Mouse (Mus musculus): ENCODE measurements around the gene Krtap27-1. TPM values are rescaled to one million over a fixed set of nuclear protein-coding genes. Genes with fewer than 3 reads are reported as not detected.
A peak's percentile ranks its signal among the peaks of the same experiment; 100 is the strongest.

The Krtap27-1 gene
- not detected in 2 replicates for polyA plus RNA-seq (2016; fragmentation: Nextera tagmentation; extraction: Ambion mirVana)

- Histone ChIP-seq H3K27ac (no peak within 1 kb of the TSS), H3K36me3 (no peaks in the 10 kb centered on the region), H3K9me3 (no peaks in the 10 kb centered on the region), H3K4me1 (replicated peaks) (no peaks in the 10 kb centered on the region), H3K4me3 (no peak within 1 kb of the TSS), H3K27me3 (ENCODE audit: insufficient read depth, poor library complexity, severe bottlenecking) (no peaks in the 10 kb centered on the region)
- WGBS: 94% methylated on average over 4 of the region's 4 CpGs
- no peak for DNase-seq (ENCODE audit: low spot score)
Observed at GRCm38 (mm10) chr16:88671571-88671970, at the start of gene Krtap27-1. TSS of gene Krtap27-1 (minus strand) at chr16:88671671.

DNA sequence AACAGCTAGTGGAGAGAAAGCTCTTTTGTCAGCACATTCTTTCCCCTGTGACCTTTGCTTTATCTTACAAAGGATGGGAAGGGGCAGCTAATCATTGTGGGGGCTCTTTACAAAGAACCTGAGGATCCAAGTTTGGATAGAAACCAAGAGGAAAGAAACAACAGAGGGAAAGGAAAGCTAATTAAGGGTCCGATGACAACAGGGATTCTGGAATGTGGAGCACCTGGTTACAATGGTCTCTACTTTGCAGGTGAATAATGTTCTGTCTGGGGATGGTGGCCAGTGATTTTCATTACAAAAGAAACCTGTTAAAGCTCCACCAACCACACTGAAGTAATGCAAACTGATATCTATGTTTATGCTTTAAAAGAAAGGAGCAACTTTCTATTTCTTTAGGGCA is 48.6 kb upstream of the Krtap27-1 start:
- Histone ChIP-seq H3K27me3 (ENCODE audit: insufficient read depth, poor library complexity, severe bottlenecking) (no peaks in the 10 kb centered on the region), H3K4me1 (replicated peaks) (0 out of 2 replicates have a peak, but pooled peaks cover 5% of the 10 kb centered on the region), H3K4me3 (no peak overlapping the region), H3K27ac (no peak overlapping the region), H3K36me3 (no peaks in the 10 kb centered on the region), H3K9me3 (no peaks in the 10 kb centered on the region)
- DNase-seq (ENCODE audit: low spot score): no peak
- WGBS: 16% methylated on average over 1 of the region's 1 CpGs

GRCm38 (mm10) chr16:88716549-88716948 is 45.1 kb upstream of the Krtap27-1 start:
- no peak for DNase-seq (ENCODE audit: low spot score)
- no peaks in the 10 kb centered on the region for H3K27me3 ChIP-seq (ENCODE audit: insufficient read depth, poor library complexity, severe bottlenecking)
- H3K4me3 ChIP-seq: no peak overlapping the region
- no peak overlapping the region for H3K27ac ChIP-seq
- no peaks in the 10 kb centered on the region for H3K4me1 ChIP-seq (replicated peaks)
- no peaks in the 10 kb centered on the region for H3K9me3 ChIP-seq
- H3K36me3 ChIP-seq: no peaks in the 10 kb centered on the region

DNA sequence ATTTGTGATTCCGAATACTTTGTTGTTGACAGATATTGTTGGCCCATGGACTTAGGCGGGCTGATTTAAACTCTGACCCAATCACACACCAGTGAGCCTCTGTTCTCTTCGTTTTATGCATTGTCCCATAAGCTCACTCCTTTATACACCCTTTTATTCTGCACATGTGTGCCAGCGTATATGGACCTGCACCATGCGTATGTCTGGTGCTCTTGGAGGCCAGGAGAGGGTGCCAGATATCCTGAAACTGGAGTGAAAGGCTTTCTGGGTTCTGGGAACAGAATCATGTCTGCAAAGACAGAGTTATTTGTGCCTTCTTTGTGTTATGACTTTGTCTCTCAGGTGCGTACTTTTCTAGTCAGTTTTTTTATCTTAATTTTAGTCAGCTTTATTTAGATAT is 39.8 kb upstream of the Krtap27-1 start:
- 84% methylated on average over 6 of the region's 6 CpGs for WGBS
- DNase-seq (ENCODE audit: low spot score): no peak
- Histone ChIP-seq H3K4me1 (replicated peaks) (no peaks in the 10 kb centered on the region), H3K27me3 (ENCODE audit: insufficient read depth, poor library complexity, severe bottlenecking) (no peaks in the 10 kb centered on the region), H3K27ac (no peak overlapping the region), H3K36me3 (no peaks in the 10 kb centered on the region), H3K9me3 (no peaks in the 10 kb centered on the region), H3K4me3 (no peak overlapping the region)

GRCm38 (mm10) chr16:88710757-88711156 is 39.3 kb upstream of the Krtap27-1 start:
- Histone ChIP-seq H3K9me3 (no peaks in the 10 kb centered on the region), H3K36me3 (no peaks in the 10 kb centered on the region), H3K4me3 (no peak overlapping the region), H3K27ac (no peak overlapping the region), H3K4me1 (replicated peaks) (no peaks in the 10 kb centered on the region), H3K27me3 (ENCODE audit: insufficient read depth, poor library complexity, severe bottlenecking) (no peaks in the 10 kb centered on the region)
- no peak for DNase-seq (ENCODE audit: low spot score)
- 76% methylated on average over 4 of the region's 4 CpGs for WGBS

DNA sequence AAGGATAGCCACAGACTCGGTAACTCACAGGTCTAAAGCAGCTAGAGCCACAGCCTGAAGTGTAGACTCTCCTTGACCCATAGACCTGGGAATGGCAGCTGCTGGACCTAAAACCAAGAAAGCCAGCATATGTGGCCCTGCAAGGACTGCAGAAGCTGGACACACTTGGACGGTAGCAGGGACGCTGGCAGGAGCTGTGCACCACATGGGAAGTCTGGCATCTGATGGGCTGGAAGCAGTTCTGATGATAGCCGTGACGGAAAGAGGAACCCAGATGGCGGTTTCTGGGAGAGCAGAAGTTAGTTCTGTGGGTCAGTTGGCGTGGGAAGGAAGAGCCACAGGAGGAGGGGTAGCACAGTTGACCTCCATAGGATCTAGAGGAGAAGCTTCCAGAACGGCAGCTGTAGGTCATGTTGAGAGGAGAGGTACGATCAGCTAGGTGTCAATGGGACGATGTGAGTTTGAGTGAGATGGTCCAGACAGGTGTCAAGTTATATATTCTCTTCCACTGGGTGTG is 36.1 kb upstream of the Krtap27-1 start, which contains the start of gene 2310061N02Rik:
Gene 2310061N02Rik (minus strand): TSS at position 467 of the 517 bp plus-strand sequence.
- H3K4me1 ChIP-seq (replicated peaks): no peaks in the 10 kb centered on the region
- DNase-seq (ENCODE audit: low spot score): no peak
- 91% methylated on average over 10 of the region's 10 CpGs for WGBS
- no peak within 1 kb of the TSS for H3K4me3 ChIP-seq
- no peaks in the 10 kb centered on the region for H3K9me3 ChIP-seq
- no peak within 1 kb of the TSS for H3K27ac ChIP-seq
- no peaks in the 10 kb centered on the region for H3K27me3 ChIP-seq (ENCODE audit: insufficient read depth, poor library complexity, severe bottlenecking)
- H3K36me3 ChIP-seq: no peaks in the 10 kb centered on the region

GRCm38 (mm10) chr16:88701072-88701864 is 29.8 kb upstream of the Krtap27-1 start:
- Histone ChIP-seq H3K4me3 (no peak overlapping the region), H3K4me1 (replicated peaks) (0 out of 2 replicates have a peak, but pooled peaks cover 2% of the 10 kb centered on the region), H3K36me3 (no peaks in the 10 kb centered on the region), H3K9me3 (no peaks in the 10 kb centered on the region), H3K27me3 (ENCODE audit: insufficient read depth, poor library complexity, severe bottlenecking) (no peaks in the 10 kb centered on the region), H3K27ac (no peak overlapping the region)
- WGBS: 60% methylated on average over 4 of the region's 4 CpGs
- DNase-seq (ENCODE audit: low spot score): no peak

DNA sequence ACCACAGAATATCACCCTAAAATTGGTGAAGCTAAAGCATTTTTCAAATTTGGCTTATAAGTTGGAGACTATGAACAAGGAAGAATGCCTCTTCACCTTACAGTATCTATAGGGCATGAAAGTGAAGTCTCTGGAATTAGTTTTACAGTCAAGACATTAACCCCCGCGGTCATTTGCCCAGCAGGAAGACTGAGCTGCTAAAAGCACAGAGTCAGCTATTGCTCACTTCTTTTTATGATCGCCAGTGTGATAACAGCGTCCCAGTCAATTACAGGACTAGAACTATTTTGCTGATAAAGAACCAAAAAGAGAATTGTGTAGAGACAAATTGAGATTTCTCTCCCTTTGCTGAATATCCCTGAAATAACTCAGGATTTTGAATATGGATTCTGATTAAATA is 24.8 kb upstream of the Krtap27-1 start:
- H3K9me3 ChIP-seq: no peaks in the 10 kb centered on the region
- no peak overlapping the region for H3K4me3 ChIP-seq
- H3K27ac ChIP-seq: no peak overlapping the region
- no peak for DNase-seq (ENCODE audit: low spot score)
- H3K27me3 ChIP-seq (ENCODE audit: insufficient read depth, poor library complexity, severe bottlenecking): no peaks in the 10 kb centered on the region
- H3K4me1 ChIP-seq (replicated peaks): 0 out of 2 replicates have a peak, but pooled peaks cover 2% of the 10 kb centered on the region
- 85% methylated on average over 4 of the region's 4 CpGs for WGBS
- H3K36me3 ChIP-seq: no peaks in the 10 kb centered on the region

- DNase-seq (ENCODE audit: low spot score): no peak
- 46% methylated on average over 2 of the region's 2 CpGs for WGBS
- Histone ChIP-seq H3K27ac (peak overlapping the region; percentile 23; the same call in 1 of the 2 replicates), H3K4me3 (no peak overlapping the region), H3K9me3 (no peaks in the 10 kb centered on the region), H3K4me1 (replicated peaks) (0 out of 2 replicates have a peak, but pooled peaks cover 4% of the 10 kb centered on the region), H3K36me3 (no peaks in the 10 kb centered on the region), H3K27me3 (ENCODE audit: insufficient read depth, poor library complexity, severe bottlenecking) (no peaks in the 10 kb centered on the region)
Observed at GRCm38 (mm10) chr16:88681282-88681681, 9.8 kb upstream of the Krtap27-1 start.

- H3K36me3 ChIP-seq: no peaks in the 10 kb centered on the region
- H3K4me1 ChIP-seq (replicated peaks): 0 out of 2 replicates have a peak, but pooled peaks cover 4% of the 10 kb centered on the region
- H3K9me3 ChIP-seq: no peaks in the 10 kb centered on the region
- no peaks in the 10 kb centered on the region for H3K27me3 ChIP-seq (ENCODE audit: insufficient read depth, poor library complexity, severe bottlenecking)
- DNase-seq (ENCODE audit: low spot score): no peak
- H3K4me3 ChIP-seq: no peak overlapping the region
- WGBS: 86% methylated on average over 6 of the region's 6 CpGs
- H3K27ac ChIP-seq: no peak overlapping the region
Observed at GRCm38 (mm10) chr16:88679099-88679498, 7.6 kb upstream of the Krtap27-1 start.

- Histone ChIP-seq H3K27me3 (ENCODE audit: insufficient read depth, poor library complexity, severe bottlenecking) (no peaks in the 10 kb centered on the region), H3K9me3 (no peaks in the 10 kb centered on the region), H3K36me3 (no peaks in the 10 kb centered on the region), H3K27ac (no peak overlapping the region), H3K4me3 (no peak overlapping the region), H3K4me1 (replicated peaks) (no peaks in the 10 kb centered on the region)
- 68% methylated on average over 1 of the region's 1 CpGs for WGBS
- no peak for DNase-seq (ENCODE audit: low spot score)
Observed at GRCm38 (mm10) chr16:88657426-88657825, 14.0 kb downstream of the Krtap27-1 start.

GRCm38 (mm10) chr16:88651952-88652351 is 19.5 kb downstream of the Krtap27-1 start:
- Histone ChIP-seq H3K9me3 (no peaks in the 10 kb centered on the region), H3K27ac (no peak overlapping the region), H3K4me3 (no peak overlapping the region), H3K27me3 (ENCODE audit: insufficient read depth, poor library complexity, severe bottlenecking) (no peaks in the 10 kb centered on the region), H3K4me1 (replicated peaks) (peaks cover 6% of the 10 kb centered on the region), H3K36me3 (no peaks in the 10 kb centered on the region)
- WGBS: 76% methylated on average over 2 of the region's 2 CpGs
- no peak for DNase-seq (ENCODE audit: low spot score)

GRCm38 (mm10) chr16:88651082-88651481 is 20.4 kb downstream of the Krtap27-1 start:
- WGBS: 96% methylated on average over 1 of the region's 1 CpGs
- H3K4me3 ChIP-seq: no peak overlapping the region
- peaks cover 9% of the 10 kb centered on the region for H3K4me1 ChIP-seq (replicated peaks)
- H3K27ac ChIP-seq: no peak overlapping the region
- H3K27me3 ChIP-seq (ENCODE audit: insufficient read depth, poor library complexity, severe bottlenecking): no peaks in the 10 kb centered on the region
- H3K9me3 ChIP-seq: no peaks in the 10 kb centered on the region
- no peaks in the 10 kb centered on the region for H3K36me3 ChIP-seq
- DNase-seq (ENCODE audit: low spot score): no peak

Measured in hindbrain, embryonic 10.5 days (tissue).